Mouse (Mus musculus) urinary bladder, postnatal 4 days (tissue): ENCODE data around the gene Ndufa5.

Experiments
- DNase-seq, 2 experiments: peaks; one replicate each; pipeline ENCODE4 v3.0.0; 2021 to 2022; ENCODE audit warnings: low spot score in 2 of 2

Gene Ndufa5

DNA sequence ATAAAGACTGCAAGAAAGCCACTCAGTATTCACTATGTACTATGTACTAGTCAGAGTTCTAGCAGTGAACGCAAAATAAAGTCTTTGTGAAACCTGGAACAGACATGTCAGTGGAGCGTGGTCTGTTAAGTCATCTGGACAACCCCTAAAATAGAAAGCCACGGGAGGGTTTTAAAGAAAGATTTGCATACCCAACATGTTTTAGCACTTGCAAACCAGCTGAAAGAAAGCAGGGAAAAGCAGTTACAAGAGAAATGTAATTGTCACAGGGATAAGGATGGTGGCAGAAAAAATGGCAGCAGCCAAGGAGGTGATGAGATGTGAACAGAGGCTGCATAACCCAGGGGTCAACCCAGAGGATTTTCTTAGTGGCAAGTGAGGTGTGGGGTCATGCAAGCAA lies 2.1 kb downstream of the Ndufa5 start:
- no peak for DNase-seq

DNA sequence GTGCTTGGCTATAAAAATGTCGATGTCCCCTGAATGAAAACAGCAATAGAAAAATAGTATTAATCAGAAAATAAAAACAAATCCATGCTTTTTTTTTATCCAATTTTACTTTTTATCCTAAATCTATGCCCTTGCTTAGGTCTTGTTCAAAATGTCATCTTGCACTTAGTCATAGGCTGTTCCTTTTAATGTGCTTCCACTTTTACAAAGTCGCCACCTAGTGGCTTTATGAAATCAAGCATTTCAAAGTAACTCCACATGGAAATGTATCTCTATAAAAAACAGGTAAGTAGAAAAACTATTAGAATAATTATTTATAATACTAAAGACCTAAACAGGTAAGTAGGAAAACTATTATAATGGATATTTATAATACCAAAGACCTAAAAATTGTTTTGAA lies 11.6 kb downstream of the Ndufa5 start:
- DNase-seq, result no peak

DNA sequence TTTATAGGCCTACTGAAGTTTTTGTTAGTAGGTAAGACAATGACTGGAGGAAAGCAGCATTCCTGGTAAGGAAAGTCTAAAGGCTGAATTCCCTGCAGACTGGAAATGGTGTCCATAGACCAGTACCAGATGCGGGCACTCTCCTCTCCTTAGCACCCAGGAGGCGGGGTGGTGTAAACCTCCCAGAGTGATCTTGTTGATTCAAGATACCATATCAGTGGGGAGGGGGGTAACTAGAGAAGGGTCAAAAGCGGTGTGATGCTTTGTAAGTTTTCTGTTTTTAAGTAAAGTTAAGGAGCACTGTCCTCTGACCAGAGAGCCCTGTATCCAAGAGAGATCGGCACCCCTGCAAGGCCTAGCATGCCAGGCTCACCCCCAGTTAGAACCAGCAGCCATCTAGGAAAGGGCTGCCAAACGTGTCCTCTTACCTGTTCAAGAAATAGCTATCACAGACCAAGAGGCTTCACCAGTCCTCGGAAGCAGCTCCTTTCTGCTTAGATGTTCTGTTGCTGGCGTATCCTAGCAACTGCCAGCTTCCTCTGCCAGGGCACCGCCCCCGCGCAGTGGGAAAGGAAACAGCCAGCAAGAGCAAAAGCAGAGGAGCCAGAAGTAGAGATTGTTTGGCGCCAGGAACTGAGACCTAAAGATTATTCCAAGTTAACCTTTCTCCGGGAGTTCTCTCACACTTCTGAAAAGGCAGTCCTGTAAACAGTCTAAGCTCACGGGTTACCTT lies 13.1 kb downstream of the Ndufa5 start, which contains the start of gene Iqub:
Gene Iqub (minus strand): TSS at position 516 of the 733 bp plus-strand sequence.
- DNase-seq, result peak in 1 of 2 experiments; percentile 43

DNA sequence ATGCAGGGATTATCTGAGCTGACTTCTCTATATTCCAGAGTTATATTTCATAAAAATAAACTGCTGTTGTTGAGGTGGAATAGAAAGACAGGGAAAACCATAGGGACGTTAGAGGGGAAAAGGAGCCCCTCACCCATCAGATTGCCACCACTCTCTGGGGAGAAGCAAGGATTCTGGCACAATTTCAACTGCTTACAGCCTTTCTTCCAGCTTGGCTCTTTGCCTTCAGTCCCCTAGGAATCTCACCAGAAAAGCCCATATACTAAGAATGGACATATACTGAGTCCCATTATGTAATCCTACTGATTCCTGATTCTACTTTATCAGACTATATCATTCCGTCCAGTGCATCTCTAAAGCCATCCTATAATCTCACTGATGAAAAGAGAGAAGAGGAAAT lies 23.7 kb downstream of the Ndufa5 start:
- no peak for DNase-seq

DNA sequence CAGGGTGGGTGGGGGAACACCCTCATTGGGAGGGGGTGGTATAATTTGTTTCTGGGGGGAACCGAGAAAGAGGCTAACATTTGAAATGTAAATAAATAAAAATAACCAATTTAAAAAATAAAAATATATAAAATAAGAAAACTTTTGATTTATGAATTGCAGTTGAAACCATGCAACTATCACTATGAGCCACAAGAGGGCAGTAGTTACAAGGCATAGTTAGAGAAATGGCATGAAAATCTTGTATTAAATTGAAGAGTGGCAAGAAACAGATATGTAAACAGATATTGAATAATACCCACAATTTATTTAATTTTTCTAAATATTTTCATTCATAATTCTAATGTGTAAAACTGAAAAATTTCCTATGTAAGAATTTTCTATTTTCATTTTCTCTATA lies 37.5 kb downstream of the Ndufa5 start:
- no peak for DNase-seq

DNA sequence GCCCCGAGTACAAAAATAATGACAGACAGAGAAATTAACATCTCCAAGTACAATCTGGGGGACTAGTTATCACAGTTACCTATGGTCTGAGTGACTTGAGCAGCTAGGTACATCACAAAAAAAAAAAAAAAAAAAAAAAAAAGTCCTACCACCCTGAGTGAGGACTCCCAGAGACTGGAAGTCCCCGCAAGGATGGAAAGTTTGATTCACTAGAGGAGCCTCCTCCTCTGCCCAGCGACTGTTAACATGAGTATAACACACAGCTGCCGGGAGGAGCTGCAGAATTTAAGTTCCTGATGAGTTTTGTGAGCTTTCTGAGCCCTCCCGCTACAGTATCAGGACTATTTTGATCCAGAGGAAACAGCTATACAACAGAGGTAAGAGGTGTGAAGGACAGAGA lies 41.3 kb downstream of the Ndufa5 start:
- DNase-seq, result no peak

DNA sequence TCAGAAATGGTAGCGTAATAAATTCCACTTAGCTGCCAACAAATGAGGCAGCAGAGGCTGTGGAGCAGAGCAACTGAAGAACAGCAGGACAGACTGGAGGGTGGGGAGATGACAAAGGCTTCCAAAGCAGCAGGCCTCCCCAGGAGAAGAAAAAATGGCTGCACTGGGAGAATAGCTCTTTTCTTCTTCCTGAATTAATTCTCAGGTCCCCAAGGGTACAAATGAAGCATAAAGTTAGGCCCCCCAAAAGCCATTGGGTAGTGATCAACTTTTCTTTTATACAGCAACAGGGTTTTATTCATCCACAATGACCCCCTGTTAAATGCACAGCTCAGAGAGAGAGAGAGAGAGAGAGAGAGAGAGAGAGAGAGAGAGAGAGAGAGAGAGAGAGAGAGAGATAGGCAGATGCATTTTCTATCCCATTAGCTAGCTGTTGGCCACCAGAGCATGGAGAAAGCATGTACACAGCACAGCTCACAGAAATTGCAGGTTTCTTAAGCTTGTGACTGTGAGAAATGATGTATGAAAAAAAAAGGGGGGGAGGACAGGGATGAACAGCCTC lies 57.2 kb downstream of the Ndufa5 start:
- DNase-seq, result no peak

DNA sequence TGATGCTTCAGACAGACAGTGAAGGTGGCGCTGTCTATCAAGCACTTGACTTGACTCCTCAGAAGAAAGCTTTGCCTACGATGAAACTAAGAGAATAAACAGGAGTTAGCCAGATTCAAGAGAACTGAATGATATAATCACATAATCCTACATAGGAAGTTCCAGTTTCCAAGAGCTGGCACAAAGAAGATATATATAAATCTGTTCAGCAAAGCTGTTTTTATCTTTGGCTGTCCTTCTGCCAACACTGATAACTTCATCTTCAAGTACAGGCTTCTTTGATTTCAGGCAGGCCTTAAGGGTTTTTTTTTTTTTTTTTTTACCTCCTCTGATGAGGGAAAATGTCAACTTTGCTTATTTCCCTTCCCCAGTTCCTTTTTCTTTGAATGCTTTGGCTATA lies 57.7 kb downstream of the Ndufa5 start:
- no peak for DNase-seq
